Mouse (Mus musculus) frontal cortex, postnatal 10 days (tissue): ENCODE data around the gene Meox1.

ENCODE experiments used
- DNase-seq, 2 experiments: peaks; one replicate each; pipeline ENCODE4 v3.0.0; 2022; ENCODE audit warnings: low spot score in 2 of 2, mixed read lengths in 1 of 2

The Meox1 gene

GRCm38 (mm10) chr11:101855950-101856712 is 38.0 kb downstream of the Meox1 start:
- DNase-seq, result no peak

- no peak for DNase-seq
These were observed 43.1 kb downstream of the Meox1 start for GRCm38 (mm10) chr11:101851042-101851441.

GRCm38 (mm10) chr11:101849286-101849685 is 44.9 kb downstream of the Meox1 start:
- DNase-seq, result no peak

- no peak for DNase-seq
These were observed 46.7 kb downstream of the Meox1 start for GRCm38 (mm10) chr11:101847509-101847908.

- no peak for DNase-seq
These were observed 51.4 kb downstream of the Meox1 start for GRCm38 (mm10) chr11:101842773-101843163.

- peak in 1 of 2 experiments; percentile 22 for DNase-seq
These were observed 52.0 kb downstream of the Meox1 start for GRCm38 (mm10) chr11:101841998-101842772.

GRCm38 (mm10) chr11:101840405-101840804 is 53.8 kb downstream of the Meox1 start:
- no peak for DNase-seq

GRCm38 (mm10) chr11:101839426-101839825 is 54.7 kb downstream of the Meox1 start:
- no peak for DNase-seq

- DNase-seq, result peak in 1 of 2 experiments; percentile 29
These were observed 62.2 kb downstream of the Meox1 start for GRCm38 (mm10) chr11:101832001-101832400.

- no peak for DNase-seq
These were observed 63.6 kb downstream of the Meox1 start for GRCm38 (mm10) chr11:101830616-101831015.

- DNase-seq, result no peak
These were observed 64.1 kb downstream of the Meox1 start for GRCm38 (mm10) chr11:101830112-101830511.

- no peak for DNase-seq
These were observed 65.5 kb downstream of the Meox1 start for GRCm38 (mm10) chr11:101828718-101829117.
